ENCODE assay signal across 7 mouse cellular contexts in genomic region chr13:92530721-92531211, GRCm38 (mm10). TPM values are rescaled to one million over a fixed set of nuclear protein-coding genes. Genes with fewer than 3 reads are reported as not detected.
DNase-seq lines count a peak whose midpoint lies in the region; ATAC-seq lines count a peak whose summit lies in the region.

Gene Zfyve16 (minus strand): TSS chr13:92530868.

- no peaks in the 10 kb centered on the region for H3K36me3 ChIP-seq in embryonic facial prominence, embryonic 12.5 days
- no peaks in the 10 kb centered on the region for H3K36me3 ChIP-seq in limb, embryonic 11.5 days (ENCODE audit: control insufficient read depth, insufficient read depth, low read length)
- 0 out of 2 replicates have a peak, but pooled peaks cover 2% of the 10 kb centered on the region for H3K36me3 ChIP-seq in midbrain, embryonic 14.5 days (ENCODE audit: control insufficient read depth, insufficient read depth, low read length)

- H3K27ac ChIP-seq in embryonic facial prominence, embryonic 12.5 days: peak within 1 kb of the TSS; percentile 91
- H3K27ac ChIP-seq in limb, embryonic 11.5 days (replicated peaks; ENCODE audit: low read depth, low read length): peak within 1 kb of the TSS; percentile 86
- peak within 1 kb of the TSS; percentile 95 for H3K27ac ChIP-seq in midbrain, embryonic 14.5 days (replicated peaks; ENCODE audit: low read depth, low read length)

- peak within 1 kb of the TSS; percentile 76 for H3K9ac ChIP-seq in embryonic facial prominence, embryonic 12.5 days
- peak within 1 kb of the TSS; percentile 86 for H3K9ac ChIP-seq in limb, embryonic 11.5 days (ENCODE audit: low read length)
- peak within 1 kb of the TSS; percentile 94 for H3K9ac ChIP-seq in midbrain, embryonic 14.5 days (replicated peaks; ENCODE audit: low read length)

- no peaks in the 10 kb centered on the region for H3K27me3 ChIP-seq in embryonic facial prominence, embryonic 12.5 days
- no peaks in the 10 kb centered on the region for H3K27me3 ChIP-seq in limb, embryonic 11.5 days (ENCODE audit: control insufficient read depth, insufficient read depth, low read length)
- H3K27me3 ChIP-seq in midbrain, embryonic 14.5 days (ENCODE audit: control insufficient read depth, insufficient read depth, low read length): no peaks in the 10 kb centered on the region

- peak within 1 kb of the TSS; percentile 60 for H3K4me3 ChIP-seq in embryonic facial prominence, embryonic 12.5 days
- H3K4me3 ChIP-seq in limb, embryonic 11.5 days (ENCODE audit: low read depth, low read length): peak within 1 kb of the TSS; percentile 73
- H3K4me3 ChIP-seq in midbrain, embryonic 14.5 days (replicated peaks; ENCODE audit: low read depth, low read length): peak within 1 kb of the TSS; percentile 72

- peak; percentile 99 for ATAC-seq in embryonic facial prominence, embryonic 12.5 days (ENCODE audit: insufficient number of reproducible peaks, insufficient read depth, low FRiP score, low TSS enrichment)
- peak; percentile 97 for ATAC-seq in limb, embryonic 11.5 days (ENCODE audit: insufficient number of reproducible peaks, low FRiP score, low TSS enrichment, low read depth)
- ATAC-seq in midbrain, embryonic 14.5 days (ENCODE audit: low FRiP score, low TSS enrichment): peak; percentile 98

- peak; percentile 99 for DNase-seq in adrenal gland, postnatal 25 days
- peak; percentile 100 for DNase-seq in heart, adult 11 months
- peak; percentile 99 for DNase-seq in kidney, adult 18-20 months
- DNase-seq in limb, embryonic 11.5 days (ENCODE audit: low spot score): peak; percentile 98
- peak; percentile 99 for DNase-seq in midbrain, embryonic 14.5 days
- peak; percentile 95 to 99 for DNase-seq in spleen, adult 18-20 months

- under 1% methylated on average over 46 of the region's 46 CpGs for WGBS in embryonic facial prominence, embryonic 12.5 days
- WGBS in limb, embryonic 11.5 days: under 1% methylated on average over 46 of the region's 46 CpGs
- under 1% methylated on average over 46 of the region's 46 CpGs for WGBS in midbrain, embryonic 14.5 days

- H3K4me2 ChIP-seq in embryonic facial prominence, embryonic 12.5 days (replicated peaks): peak within 1 kb of the TSS; percentile 65
- peak within 1 kb of the TSS; percentile 64 for H3K4me2 ChIP-seq in limb, embryonic 11.5 days (ENCODE audit: low read depth, severe bottlenecking)
- H3K4me2 ChIP-seq in midbrain, embryonic 14.5 days (ENCODE audit: low read length): peak within 1 kb of the TSS; percentile 61

- peaks cover 4% of the 10 kb centered on the region; the same call in 1 of the 2 replicates for H3K4me1 ChIP-seq in embryonic facial prominence, embryonic 12.5 days
- no peaks in the 10 kb centered on the region for H3K4me1 ChIP-seq in limb, embryonic 11.5 days (ENCODE audit: control insufficient read depth, insufficient read depth, low read length)
- H3K4me1 ChIP-seq in midbrain, embryonic 14.5 days (ENCODE audit: control insufficient read depth, insufficient read depth, low read length): peaks cover 15% of the 10 kb centered on the region

- no peaks in the 10 kb centered on the region for H3K9me3 ChIP-seq in embryonic facial prominence, embryonic 12.5 days
- no peaks in the 10 kb centered on the region for H3K9me3 ChIP-seq in limb, embryonic 11.5 days (ENCODE audit: control insufficient read depth, low read length)
- no peaks in the 10 kb centered on the region for H3K9me3 ChIP-seq in midbrain, embryonic 14.5 days (ENCODE audit: control insufficient read depth, low read length)

RNA-seq across cellular contexts. Expression of gene Zfyve16, which starts in this region (rescaled TPM):
- 25.6 and 27.4 TPM in 2 replicates for total RNA-seq in adrenal gland, postnatal 25 days (2021)
- 14.2 and 15.4 TPM in 2 replicates for polyA plus RNA-seq in embryonic facial prominence, embryonic 12.5 days (2016; fragmentation: Nextera tagmentation; extraction: Ambion mirVana)
- polyA plus RNA-seq in limb, embryonic 11.5 days (2014; fragmentation: Nextera tagmentation; extraction: Ambion mirVana): 16.1 and 18.0 TPM in 2 replicates
- polyA plus RNA-seq in midbrain, embryonic 14.5 days (2014; fragmentation: Nextera tagmentation; extraction: Ambion mirVana): 12.3 and 13.8 TPM in 2 replicates

Comparison
In these comparisons a context has a peak if more than half of its experiments do, and no peak if none do; other contexts are left out.
1. Peak in every context shown above with its lines: DNase-seq, ATAC-seq, H3K4me3 ChIP-seq and H3K27ac ChIP-seq.